ENCODE assay signal across 7 mouse cellular contexts in genomic region chr4:137730757-137731156, GRCm38 (mm10).
DNase-seq lines count a peak whose midpoint lies in the region.

No protein-coding gene starts in this region.

- intact Hi-C loops in left cerebral cortex, postnatal 14 days (cut with DNase I), result loop anchor here (1.0 to 10.0 kb wide), 3 partner anchors 66 to 224 kb away; partner anchors contain the start of gene Alpl

- DNase-seq in adrenal gland, postnatal 14 days, result peak; percentile 57
- DNase-seq in adrenal gland, postnatal 10 days, result no peak
- peak; percentile 59 for DNase-seq in cerebellum, adult 9-10 months
- no peak for DNase-seq in cerebellum, postnatal 4 days (ENCODE audit: low spot score in 2 of 2)
- peak; percentile 53 for DNase-seq in brain, adult 2 months (ENCODE audit: low read depth, low spot score)
- DNase-seq in neural tube, embryonic 10.5 days (ENCODE audit: extremely low spot score, low spot score), result no peak
- no peak for DNase-seq in left cerebral cortex, postnatal 14 days (ENCODE audit: low spot score in 2 of 2)

Comparison
In these comparisons a context has a peak if more than half of its experiments do, and no peak if none do; other contexts are left out.
1. DNase-seq: peak in adrenal gland, postnatal 14 days (single experiment), cerebellum, adult 9-10 months (single experiment) and brain, adult 2 months (single experiment); none in adrenal gland, postnatal 10 days (single experiment), cerebellum, postnatal 4 days (0 of 2), neural tube, embryonic 10.5 days (single experiment) and left cerebral cortex, postnatal 14 days (0 of 2).